Mouse (Mus musculus) forebrain, embryonic 16.5 days (tissue): ENCODE measurements around the gene Dffb. TPM values are rescaled to one million over a fixed set of nuclear protein-coding genes. Genes with fewer than 3 reads are reported as not detected.
A peak's percentile ranks its signal among the peaks of the same experiment; 100 is the strongest.

Experiments
- ATAC-seq: fragments of 200-750 bp; cut with Nextera tagmentation; 2 replicates; pipeline ENCODE4 v1.8.0; 2017; ENCODE audit warnings: mild to moderate bottlenecking, moderate library complexity
- H3K27ac ChIP-seq: fragments of 300-500 bp; sonication (generic); 2 replicates; pipeline ENCODE4 v1.5.1; 2014; ENCODE audit warnings: low read length, control low read depth
- H3K27me3 ChIP-seq: fragments of 300-500 bp; sonication (generic); replicated peaks from 2 replicates; pipeline ENCODE4 v1.6.1; 2014; ENCODE audit warnings: low read length; ENCODE audit not compliant: control insufficient read depth, insufficient read depth
- H3K36me3 ChIP-seq: fragments of 300-500 bp; sonication (generic); 2 replicates; pipeline ENCODE4 v1.6.1; 2014; ENCODE audit not compliant: control insufficient read depth, insufficient read depth
- H3K4me1 ChIP-seq: fragments of 300-500 bp; sonication (generic); replicated peaks from 2 replicates; pipeline ENCODE4 v1.6.1; 2014; ENCODE audit warnings: low read length; ENCODE audit not compliant: control insufficient read depth, insufficient read depth
- H3K4me2 ChIP-seq: fragments of 300-500 bp; sonication (generic); 2 replicates; pipeline ENCODE4 v1.6.1; 2014; ENCODE audit warnings: mild to moderate bottlenecking, low read length, control low read depth
- H3K4me3 ChIP-seq: fragments of 300-500 bp; sonication (generic); replicated peaks from 2 replicates; pipeline ENCODE4 v1.5.1; 2014; ENCODE audit warnings: mild to moderate bottlenecking, low read length, control low read depth
- H3K9ac ChIP-seq: fragments of 300-500 bp; sonication (generic); replicated peaks from 2 replicates; pipeline ENCODE4 v1.6.1; 2014; ENCODE audit warnings: low read depth, low read length, control low read depth
- H3K9me3 ChIP-seq: fragments of 300-500 bp; sonication (generic); 2 replicates; pipeline ENCODE4 v1.6.1; 2016; ENCODE audit warnings: low read length; ENCODE audit not compliant: control insufficient read depth
- WGBS: fragments of 180-500 bp; shearing (Covaris S2); extraction: QIAGEN DNeasy Blood & Tissue Kit; methylation state at CpG from one replicate; pipeline ENCODE4 v1.1.7; 2014; 5-methylcytosine and 5-hydroxymethylcytosine counted together
- polyA plus RNA-seq: library from polyadenylated mRNA; unstranded; fragments of >200 nt; fragmentation: Nextera tagmentation; extraction: Ambion mirVana; gene quantifications from 2 replicates; pipeline ENCODE4 v1.2.1, GENCODE M21; 2015

The Dffb gene
- polyA plus RNA-seq, 1 experiment from 2014 or later = 13.1 TPM

GRCm38 (mm10) chr4:153951692-153952091 lies 23.2 kb downstream of the Dffb start:
- 20% methylated on average over 5 of the region's 5 CpGs for WGBS
- peak; percentile 34; the same call in 1 of the 2 replicates for ATAC-seq

DNA sequence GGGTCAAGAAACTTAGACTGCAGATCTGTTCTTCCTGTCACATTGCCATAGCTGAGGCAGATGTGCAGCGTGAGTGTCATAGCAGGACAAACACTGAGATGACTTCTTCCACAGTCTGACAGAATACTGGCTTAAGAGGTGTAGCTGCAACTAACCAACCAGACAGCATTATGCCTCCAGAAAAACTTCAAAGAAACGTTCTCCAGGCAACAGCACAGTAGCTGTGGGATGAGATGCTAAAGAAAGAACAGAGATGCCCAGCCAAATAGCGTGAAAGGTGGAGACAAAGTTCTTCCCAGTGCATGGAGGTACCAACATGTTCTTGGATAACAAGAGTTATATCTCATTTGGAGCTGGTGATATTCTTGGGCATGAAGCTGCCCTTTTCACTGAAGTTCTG lies 23.8 kb downstream of the Dffb start:
- H3K27me3 ChIP-seq = peaks cover 11% of the 10 kb centered on the region; the same call in 1 of the 2 replicates
- H3K4me1 ChIP-seq = peaks cover 7% of the 10 kb centered on the region; the same call in 1 of the 2 replicates
- H3K4me2 ChIP-seq = no peak overlapping the region
- no peak overlapping the region for H3K9ac ChIP-seq
- no peak overlapping the region for H3K4me3 ChIP-seq
- 71% methylated on average over 3 of the region's 3 CpGs for WGBS
- no peaks in the 10 kb centered on the region for H3K9me3 ChIP-seq
- no peak overlapping the region for H3K27ac ChIP-seq
- H3K36me3 ChIP-seq = no peaks in the 10 kb centered on the region
- no peak for ATAC-seq

More at GRCm38 (mm10) chr4:153951692-153952091, 23.2 kb downstream of the Dffb start:
- Histone ChIP-seq H3K4me3 (no peak overlapping the region), H3K9me3 (no peaks in the 10 kb centered on the region), H3K4me2 (no peak overlapping the region), H3K4me1 (peaks cover 10% of the 10 kb centered on the region; the same call in 1 of the 2 replicates), H3K9ac (no peak overlapping the region), H3K36me3 (no peaks in the 10 kb centered on the region), H3K27me3 (peaks cover 8% of the 10 kb centered on the region; the same call in 1 of the 2 replicates), H3K27ac (peak overlapping the region; percentile 47; the same call in 1 of the 2 replicates)

DNA sequence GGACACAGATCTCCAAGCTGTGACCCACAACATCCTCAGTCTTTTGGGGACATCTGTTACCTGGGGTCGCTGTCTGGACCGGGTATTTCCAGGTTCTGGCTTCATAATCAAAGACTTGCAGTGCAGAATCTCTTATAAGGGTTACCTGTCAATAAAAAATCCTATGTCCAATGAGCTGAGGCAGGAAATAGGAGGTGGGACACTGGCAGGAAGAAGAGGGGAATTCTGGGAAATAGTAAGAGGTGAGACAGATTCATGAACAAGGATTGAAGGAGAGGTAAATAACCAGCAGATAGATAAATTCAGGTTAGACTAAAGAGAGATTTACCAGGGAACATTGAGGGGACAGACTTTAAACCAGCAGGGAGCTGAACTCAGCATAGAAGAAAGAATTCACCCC lies 24.6 kb downstream of the Dffb start:
- H3K36me3 ChIP-seq = no peaks in the 10 kb centered on the region
- H3K4me2 ChIP-seq = no peak overlapping the region
- no peak overlapping the region for H3K9ac ChIP-seq
- ATAC-seq = no peak
- no peak overlapping the region for H3K27ac ChIP-seq
- peaks cover 4% of the 10 kb centered on the region; the same call in 1 of the 2 replicates for H3K4me1 ChIP-seq
- 84% methylated on average over 2 of the region's 2 CpGs for WGBS
- no peaks in the 10 kb centered on the region for H3K9me3 ChIP-seq
- peaks cover 11% of the 10 kb centered on the region; the same call in 1 of the 2 replicates for H3K27me3 ChIP-seq
- H3K4me3 ChIP-seq = no peak overlapping the region

GRCm38 (mm10) chr4:153945741-153946140 lies 29.2 kb downstream of the Dffb start:
- Histone ChIP-seq H3K27ac (no peak overlapping the region), H3K4me1 (no peaks in the 10 kb centered on the region), H3K4me2 (no peak overlapping the region), H3K4me3 (no peak overlapping the region), H3K36me3 (no peaks in the 10 kb centered on the region), H3K27me3 (peaks cover 8% of the 10 kb centered on the region; the same call in 1 of the 2 replicates), H3K9ac (no peak overlapping the region), H3K9me3 (no peaks in the 10 kb centered on the region)
- ATAC-seq = no peak
- 80% methylated on average over 6 of the region's 6 CpGs for WGBS

DNA sequence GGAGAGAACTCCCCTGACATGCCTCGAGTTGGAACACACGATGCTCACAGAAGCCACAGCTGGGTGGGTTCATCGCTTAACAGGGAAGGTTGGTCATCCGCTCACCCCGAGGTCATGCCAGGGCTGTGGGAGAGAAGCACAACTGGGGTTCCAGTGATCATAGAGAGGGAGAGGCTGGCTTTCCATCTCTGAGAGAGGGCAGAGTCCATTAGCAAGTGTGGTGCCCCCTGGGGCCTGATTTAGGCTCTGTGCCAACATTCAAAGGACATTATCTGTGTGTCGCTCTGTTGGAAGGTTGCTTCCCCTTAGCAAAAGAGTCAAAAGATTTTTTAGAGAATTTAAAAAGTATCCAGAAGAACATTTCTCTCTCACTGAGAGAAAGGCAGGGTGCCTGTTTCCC lies 30.7 kb downstream of the Dffb start:
- H3K36me3 ChIP-seq = no peaks in the 10 kb centered on the region
- no peak overlapping the region for H3K27ac ChIP-seq
- H3K27me3 ChIP-seq = peaks cover 6% of the 10 kb centered on the region; the same call in 1 of the 2 replicates
- no peak overlapping the region for H3K9ac ChIP-seq
- no peaks in the 10 kb centered on the region for H3K9me3 ChIP-seq
- H3K4me3 ChIP-seq = no peak overlapping the region
- WGBS = 56% methylated on average over 6 of the region's 6 CpGs
- H3K4me2 ChIP-seq = no peak overlapping the region
- no peaks in the 10 kb centered on the region for H3K4me1 ChIP-seq
- no peak for ATAC-seq

DNA sequence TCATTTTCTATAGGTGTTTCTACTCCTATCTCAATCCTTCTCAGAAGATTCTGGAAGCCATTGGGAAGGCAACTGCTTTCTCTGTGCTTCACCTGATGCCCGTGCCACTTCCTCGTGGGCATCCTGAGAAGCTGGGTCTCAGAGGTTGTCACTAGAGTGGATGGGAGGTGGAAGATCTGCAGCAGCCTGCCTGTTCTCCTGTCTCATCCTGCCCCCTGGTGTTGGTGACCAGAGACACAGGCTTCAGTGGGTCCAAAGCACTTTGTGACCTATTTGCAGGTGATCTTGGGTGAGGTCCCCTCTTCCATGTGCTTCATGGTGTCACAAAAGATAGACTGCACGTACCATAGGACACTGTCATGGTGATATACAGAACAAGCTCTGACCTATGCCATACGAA lies 31.7 kb downstream of the Dffb start:
- H3K9ac ChIP-seq = no peak overlapping the region
- H3K27ac ChIP-seq = no peak overlapping the region
- H3K4me2 ChIP-seq = no peak overlapping the region
- no peaks in the 10 kb centered on the region for H3K4me1 ChIP-seq
- no peaks in the 10 kb centered on the region for H3K9me3 ChIP-seq
- 0 out of 2 replicates have a peak, but pooled peaks have one; percentile 36 for ATAC-seq
- WGBS = 56% methylated on average over 4 of the region's 4 CpGs
- H3K4me3 ChIP-seq = no peak overlapping the region
- H3K36me3 ChIP-seq = no peaks in the 10 kb centered on the region
- H3K27me3 ChIP-seq = peaks cover 6% of the 10 kb centered on the region; the same call in 1 of the 2 replicates

- peak; percentile 64 for ATAC-seq
- H3K27ac ChIP-seq = no peak overlapping the region
- H3K9ac ChIP-seq = no peak overlapping the region
- no peak overlapping the region for H3K4me3 ChIP-seq
- peaks cover 18% of the 10 kb centered on the region for H3K4me1 ChIP-seq
- no peaks in the 10 kb centered on the region for H3K27me3 ChIP-seq
- H3K9me3 ChIP-seq = no peaks in the 10 kb centered on the region
- H3K36me3 ChIP-seq = no peaks in the 10 kb centered on the region
- 64% methylated on average over 4 of the region's 4 CpGs for WGBS
- H3K4me2 ChIP-seq = no peak overlapping the region
Observed at GRCm38 (mm10) chr4:153929921-153930320, 45.0 kb downstream of the Dffb start.

GRCm38 (mm10) chr4:153929425-153929824 lies 45.5 kb downstream of the Dffb start:
- Histone ChIP-seq H3K4me3 (no peak overlapping the region), H3K27ac (no peak overlapping the region), H3K36me3 (no peaks in the 10 kb centered on the region), H3K4me2 (no peak overlapping the region), H3K9ac (no peak overlapping the region), H3K9me3 (no peaks in the 10 kb centered on the region), H3K27me3 (no peaks in the 10 kb centered on the region), H3K4me1 (peaks cover 18% of the 10 kb centered on the region)
- 66% methylated on average over 10 of the region's 10 CpGs for WGBS
- peak; percentile 39 for ATAC-seq

DNA sequence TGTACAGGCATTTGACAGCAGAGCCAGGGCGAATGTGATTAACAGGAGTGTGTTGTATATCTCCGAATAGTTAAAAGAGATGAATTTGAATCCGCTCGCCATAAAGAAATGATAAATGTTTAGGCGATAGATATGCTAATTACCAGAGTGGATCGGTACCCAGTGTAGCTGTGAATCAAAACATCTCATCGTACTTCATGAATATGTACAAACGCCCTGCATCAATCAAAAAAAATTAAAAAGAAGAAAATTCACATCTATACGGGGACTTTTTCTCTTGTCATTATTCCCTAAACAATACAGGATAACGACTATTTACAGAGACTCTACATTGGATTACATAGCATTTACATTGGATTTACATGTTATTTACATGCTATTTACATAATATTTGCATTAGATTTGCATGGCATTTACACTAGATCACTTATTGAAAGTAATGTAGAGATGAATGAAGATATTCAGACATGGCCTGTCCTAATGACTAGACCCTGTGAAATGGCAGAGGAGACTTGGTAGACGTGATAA lies 46.1 kb downstream of the Dffb start:
- H3K9me3 ChIP-seq = no peaks in the 10 kb centered on the region
- no peak overlapping the region for H3K4me3 ChIP-seq
- no peaks in the 10 kb centered on the region for H3K27me3 ChIP-seq
- peaks cover 18% of the 10 kb centered on the region for H3K4me1 ChIP-seq
- ATAC-seq = peak; percentile 77
- H3K9ac ChIP-seq = no peak overlapping the region
- no peak overlapping the region; the same call in 1 of the 2 replicates for H3K27ac ChIP-seq
- no peak overlapping the region for H3K4me2 ChIP-seq
- H3K36me3 ChIP-seq = no peaks in the 10 kb centered on the region
- 26% methylated on average over 11 of the region's 11 CpGs for WGBS
